Mouse (Mus musculus): Measurements from ENCODE around the gene Ppm1l. TPM values are rescaled to one million over a fixed set of nuclear protein-coding genes. Genes with fewer than 3 reads are reported as not detected.

The Ppm1l gene
- total RNA-seq, 2 experiments from 2014 or later = 1.5 to 2.2 TPM

- no peak for ATAC-seq (replicated peaks; ENCODE audit: poor library complexity)
Observed at GRCm38 (mm10) chr3:69428221-69428620, 111.6 kb downstream of the Ppm1l start.

DNA sequence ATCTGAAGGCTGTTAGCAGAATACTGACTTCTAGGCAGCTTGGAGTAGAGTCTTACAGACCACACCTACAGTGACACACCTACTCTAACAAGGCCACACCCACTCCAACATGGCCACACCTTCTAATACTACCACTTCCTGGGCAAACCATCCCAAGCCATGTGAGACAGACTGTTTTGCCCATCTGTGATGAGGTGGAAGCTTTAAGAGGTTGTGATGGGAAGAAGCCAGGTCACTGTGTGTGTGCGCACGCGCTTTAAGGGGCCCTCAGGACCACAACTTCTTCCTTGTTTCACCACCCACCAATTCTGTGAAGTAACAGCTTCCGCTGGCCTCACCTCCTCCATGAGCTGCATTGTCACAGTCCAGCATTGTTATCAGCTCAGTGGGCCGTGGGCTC is 112.7 kb downstream of the Ppm1l start:
- ATAC-seq (replicated peaks; ENCODE audit: poor library complexity) = peak; percentile 90

- ATAC-seq (replicated peaks; ENCODE audit: poor library complexity) = no peak
Observed at GRCm38 (mm10) chr3:69433580-69433979, 116.9 kb downstream of the Ppm1l start.

DNA sequence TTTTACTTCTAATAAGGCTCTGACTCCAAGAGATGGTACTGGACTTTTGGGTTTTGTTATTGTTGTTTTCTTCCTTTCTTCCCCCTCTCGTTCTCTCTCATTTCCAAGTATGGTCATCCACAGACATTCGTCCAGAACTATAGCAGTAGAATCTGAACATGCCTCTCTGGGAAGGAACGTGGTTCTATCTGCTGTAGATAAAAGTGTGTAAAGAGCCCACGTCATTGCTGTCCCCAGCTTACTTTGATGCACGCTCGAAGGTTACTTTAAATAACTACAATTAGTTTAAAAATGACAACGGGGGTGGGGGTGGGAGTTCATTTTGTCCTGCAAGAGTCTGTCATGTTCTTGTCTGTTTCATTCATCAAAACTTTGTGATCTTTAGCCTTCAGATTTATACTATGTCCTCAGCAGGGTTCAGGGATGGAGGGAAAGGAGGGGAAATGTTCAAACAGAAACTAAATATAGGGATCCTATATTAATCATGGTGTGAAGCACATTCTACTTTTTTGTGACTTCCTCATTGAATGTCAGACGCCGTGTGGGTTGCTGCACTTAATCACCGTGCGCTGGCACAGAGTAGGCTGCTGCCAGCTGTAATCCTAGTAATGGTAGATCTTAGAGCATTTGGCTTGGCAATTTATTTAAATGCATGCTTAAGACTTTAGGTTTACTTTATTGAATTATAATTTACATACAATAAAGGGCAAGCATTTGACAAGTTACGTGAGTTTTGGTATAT is 122.3 kb downstream of the Ppm1l start:
- ATAC-seq (replicated peaks; ENCODE audit: poor library complexity) = peak; percentile 66

DNA sequence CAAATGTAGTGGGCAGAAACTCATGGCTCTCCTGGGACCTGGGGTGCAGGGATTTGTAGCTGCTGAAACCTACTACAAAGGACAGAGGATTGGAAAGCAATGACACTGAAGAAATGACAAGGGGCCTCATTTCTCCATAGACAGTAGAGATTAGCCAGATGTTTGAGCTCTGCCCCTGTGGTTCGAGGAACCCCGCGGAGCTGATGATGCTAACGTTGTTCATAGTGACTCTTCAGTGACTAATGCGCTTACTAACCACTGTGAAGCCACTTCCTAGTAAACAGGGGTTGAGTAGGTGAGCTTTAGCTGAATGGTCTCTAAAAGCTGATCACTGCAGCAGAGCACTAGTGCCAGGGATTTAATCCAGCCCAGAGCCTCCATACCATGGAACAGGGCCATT is 124.1 kb downstream of the Ppm1l start:
- peak; percentile 23; the same call in 1 of the 2 replicates for ATAC-seq (replicated peaks; ENCODE audit: poor library complexity)

- ATAC-seq (replicated peaks; ENCODE audit: poor library complexity) = peak; percentile 73
Observed at GRCm38 (mm10) chr3:69446989-69447388, 130.3 kb downstream of the Ppm1l start.

DNA sequence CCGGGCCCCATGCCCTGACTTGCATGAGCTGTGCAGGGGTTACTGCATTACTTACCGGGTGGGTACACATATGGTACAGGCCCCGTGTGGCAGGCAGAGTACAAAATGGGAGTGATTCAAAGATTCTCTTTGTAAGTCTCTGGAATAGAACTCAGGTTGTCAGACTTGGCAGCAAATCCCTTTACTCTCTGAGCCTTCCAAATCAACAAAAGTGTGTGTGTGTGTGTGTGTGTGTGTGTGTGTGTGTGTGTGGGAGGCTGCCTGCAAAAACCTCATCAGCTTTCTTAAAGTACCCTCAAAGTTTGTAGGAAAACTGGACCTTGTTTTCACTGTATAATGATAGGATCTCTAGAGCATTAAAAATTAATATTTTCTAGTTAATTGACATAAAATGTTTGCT is 132.4 kb downstream of the Ppm1l start:
- no peak for ATAC-seq (replicated peaks; ENCODE audit: poor library complexity)

GRCm38 (mm10) chr3:69454330-69454729 is 137.7 kb downstream of the Ppm1l start:
- peak; percentile 42; the same call in 1 of the 2 replicates for ATAC-seq (replicated peaks; ENCODE audit: poor library complexity)

DNA sequence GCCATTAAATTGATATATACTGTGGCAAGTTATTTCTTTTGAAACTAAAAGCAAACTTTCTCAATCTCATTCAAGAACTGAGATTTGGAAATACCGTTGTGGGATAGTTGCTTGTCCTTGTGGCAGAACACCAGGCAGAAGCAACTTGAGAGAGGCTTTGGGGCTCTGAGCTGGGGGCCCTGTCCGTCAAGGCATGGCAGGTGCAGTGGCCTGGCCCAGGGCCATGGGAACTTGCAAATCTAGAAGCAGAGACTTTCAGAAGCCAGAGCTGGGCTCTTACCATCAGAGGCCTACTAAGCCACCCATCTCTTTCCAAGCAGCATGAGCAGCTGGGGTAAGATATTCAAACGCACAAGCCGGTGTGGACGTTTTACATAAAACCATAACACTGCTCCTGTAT is 139.4 kb downstream of the Ppm1l start:
- ATAC-seq (replicated peaks; ENCODE audit: poor library complexity) = no peak

GRCm38 (mm10) chr3:69458756-69459155 is 142.1 kb downstream of the Ppm1l start:
- ATAC-seq (replicated peaks; ENCODE audit: poor library complexity) = no peak

- ATAC-seq (replicated peaks; ENCODE audit: poor library complexity) = no peak
Observed at GRCm38 (mm10) chr3:69461956-69462355, 145.3 kb downstream of the Ppm1l start.

DNA sequence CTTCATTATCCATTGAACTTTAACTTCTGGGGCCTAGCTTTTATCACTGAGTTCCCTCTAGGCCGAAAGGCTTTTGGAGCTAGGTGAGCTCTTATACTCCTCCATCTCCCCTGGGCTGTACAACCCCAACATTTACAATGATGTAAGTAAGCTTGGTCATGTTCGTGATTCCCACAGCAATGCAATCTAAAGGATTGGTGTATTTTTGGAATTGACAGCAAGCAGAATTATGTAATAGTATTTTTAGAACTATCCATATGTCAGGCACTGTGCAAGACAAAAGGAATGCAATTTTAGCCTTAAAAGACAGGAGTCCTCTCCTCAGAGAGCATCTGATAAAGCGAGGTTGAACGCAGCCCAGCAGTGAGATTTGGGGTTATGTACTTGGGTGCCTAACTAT is 149.1 kb downstream of the Ppm1l start:
- no peak for ATAC-seq (replicated peaks; ENCODE audit: poor library complexity)

- peak; percentile 31 for ATAC-seq (replicated peaks; ENCODE audit: poor library complexity)
Observed at GRCm38 (mm10) chr3:69468280-69469008, 151.8 kb downstream of the Ppm1l start.

DNA sequence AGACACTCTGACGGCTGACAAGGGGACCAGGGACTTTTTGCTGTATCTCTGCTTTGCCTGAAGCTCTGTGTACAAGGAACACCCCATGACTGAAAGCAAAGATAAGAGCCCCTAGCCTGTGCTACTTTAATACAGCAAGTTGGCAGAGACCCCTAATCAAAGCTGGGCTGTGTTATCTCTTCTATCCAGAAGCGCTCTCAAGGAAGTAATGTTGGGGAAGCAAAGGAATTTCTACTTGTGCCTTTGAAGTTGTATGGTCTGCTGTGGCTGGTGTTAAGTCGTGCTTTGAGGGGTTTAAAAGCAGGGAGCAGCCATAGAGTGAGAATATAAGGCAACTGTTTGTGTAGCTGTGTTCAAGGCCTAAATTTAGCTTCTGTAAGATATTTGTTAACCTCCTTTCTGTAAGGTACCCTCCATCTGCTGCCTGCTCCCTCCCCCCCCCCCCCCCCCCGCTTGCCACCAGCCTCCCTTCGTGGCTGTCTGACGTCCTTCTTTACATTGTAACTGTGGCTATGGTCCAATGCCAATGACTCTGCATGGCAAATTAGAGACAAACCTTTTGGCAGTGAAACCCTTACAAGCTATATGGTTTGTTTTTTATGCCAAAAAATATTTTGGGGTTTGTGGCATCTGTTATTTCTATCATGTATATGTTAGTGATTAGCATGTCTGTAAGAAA is 152.9 kb downstream of the Ppm1l start:
- ATAC-seq (replicated peaks; ENCODE audit: poor library complexity) = peak; percentile 90

- ATAC-seq (replicated peaks; ENCODE audit: poor library complexity) = no peak
Observed at GRCm38 (mm10) chr3:69470142-69470796, 153.6 kb downstream of the Ppm1l start.

- no peak for ATAC-seq (replicated peaks; ENCODE audit: poor library complexity)
Observed at GRCm38 (mm10) chr3:69475850-69476450, 159.3 kb downstream of the Ppm1l start.

DNA sequence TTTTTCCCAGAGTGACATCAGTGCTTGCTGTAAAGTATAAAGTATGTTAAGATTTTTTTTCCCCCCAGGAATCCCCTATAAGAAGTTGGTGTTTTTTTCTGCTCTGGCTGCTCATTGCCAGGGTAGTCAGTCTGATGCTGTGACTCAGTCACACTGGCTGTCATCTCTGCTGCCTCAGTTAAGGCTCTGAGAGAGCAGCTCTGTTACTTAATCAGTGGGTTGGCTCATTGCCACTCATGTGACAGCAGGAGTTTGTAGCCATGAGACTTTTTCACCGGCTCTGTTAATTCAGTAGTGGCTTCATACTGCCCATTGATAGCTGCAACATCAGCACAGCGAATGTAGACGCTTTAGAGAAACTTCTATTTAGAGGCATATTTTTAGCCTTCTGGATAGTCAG is 163.3 kb downstream of the Ppm1l start:
- 0 out of 2 replicates have a peak, but pooled peaks have one; percentile 36 for ATAC-seq (replicated peaks; ENCODE audit: poor library complexity)

- peak; percentile 79 for ATAC-seq (replicated peaks; ENCODE audit: poor library complexity)
Observed at GRCm38 (mm10) chr3:69481835-69482234, 165.2 kb downstream of the Ppm1l start.

- no peak for ATAC-seq (replicated peaks; ENCODE audit: poor library complexity)
Observed at GRCm38 (mm10) chr3:69484006-69484574, 167.4 kb downstream of the Ppm1l start.

- no peak for ATAC-seq (replicated peaks; ENCODE audit: poor library complexity)
Observed at GRCm38 (mm10) chr3:69484582-69484981, 167.9 kb downstream of the Ppm1l start.
